Mouse (Mus musculus) lung, adult 2 months (tissue): Measurements from ENCODE around the gene Cacna1g.

ENCODE experiments used
- CTCF ChIP-seq: fragments of 200-500 bp; IDR thresholded peaks from 2 replicates; pipeline ENCODE4 v1.5.1; 2011; ENCODE audit warnings: mild to moderate bottlenecking, low read length, control low read depth; ENCODE audit not compliant: insufficient read depth
- POLR2A ChIP-seq: fragments of 200-500 bp; IDR thresholded peaks from 2 replicates; pipeline ENCODE4 v1.6.1; 2011; ENCODE audit warnings: low read depth, mild to moderate bottlenecking, control low read depth, low read length, borderline replicate concordance; ENCODE audit errors: extremely low read depth

DNA sequence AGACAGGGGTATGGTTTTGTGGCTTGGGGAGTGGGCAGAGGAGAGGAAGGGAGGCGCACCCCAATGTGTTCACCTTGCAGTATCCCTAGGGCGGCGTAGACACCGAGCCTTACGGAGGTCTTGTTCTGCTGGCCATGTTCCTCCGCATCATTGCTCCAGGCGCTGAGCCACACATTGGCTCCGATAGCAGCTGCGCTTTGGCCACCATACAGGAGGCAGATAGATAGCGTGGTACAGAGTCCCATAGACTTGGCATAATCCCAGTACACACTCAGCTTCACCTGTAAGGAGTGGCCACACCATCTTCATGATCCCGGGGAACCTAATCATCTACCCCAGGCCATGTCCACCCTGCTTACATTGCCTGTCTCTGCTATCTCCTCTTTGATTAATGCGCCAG is 114.8 kb downstream of the Cacna1g start:
- TF ChIP-seq CTCF, result no peak
- TF ChIP-seq POLR2A, result no peak
